Mouse (Mus musculus): ENCODE measurements at regions not wholly inside any gene's neighbourhood (a gene's known extent, or its start where the extent isn't known, plus 50 kb on each side); places are given as distances from the start of the nearest gene placed in this dataset.

GRCm38 (mm10) chr8:26282156-26282935 is 163.0 kb downstream of the Gm45692 start:
- 79% methylated on average over 11 of the region's 11 CpGs for WGBS
- no peak for TF ChIP-seq CTCF (IDR thresholded peaks at IDR 0.05; ENCODE audit: low read depth)

GRCm38 (mm10) chr8:26283957-26284356 is 164.6 kb downstream of the Gm45692 start:
- Histone ChIP-seq H3K4me1 (ENCODE audit: insufficient read depth) (no peaks in the 10 kb centered on the region; the same call in 1 of the 2 replicates), H3K36me3 (ENCODE audit: insufficient read depth) (no peaks in the 10 kb centered on the region), H3K4me2 (ENCODE audit: low read depth) (no peak overlapping the region), H3K4me3 (ENCODE audit: low read depth, low read length) (no peak overlapping the region), H3K9me3 (ENCODE audit: low read length) (no peaks in the 10 kb centered on the region), H3K27me3 (ENCODE audit: insufficient read depth, low read length) (no peaks in the 10 kb centered on the region; the same call in 1 of the 2 replicates), H3K27ac (ENCODE audit: low read depth, low read length) (no peak overlapping the region), H3K9ac (no peak overlapping the region)
- DNase-seq (no peak), ATAC-seq (no peak)
- 60% methylated on average over 2 of the region's 2 CpGs for WGBS
- TF ChIP-seq CTCF (IDR thresholded peaks at IDR 0.05; ENCODE audit: low read depth), result no peak

More at GRCm38 (mm10) chr8:26282156-26282935, 163.0 kb downstream of the Gm45692 start:
- DNase-seq, result no peak
- Histone ChIP-seq H3K9ac (no peak overlapping the region), H3K27ac (ENCODE audit: low read depth, low read length) (no peak overlapping the region), H3K27me3 (ENCODE audit: insufficient read depth, low read length) (no peaks in the 10 kb centered on the region; the same call in 1 of the 2 replicates), H3K36me3 (ENCODE audit: insufficient read depth) (no peaks in the 10 kb centered on the region), H3K4me3 (ENCODE audit: low read depth, low read length) (no peak overlapping the region), H3K9me3 (ENCODE audit: low read length) (no peaks in the 10 kb centered on the region), H3K4me2 (ENCODE audit: low read depth) (no peak overlapping the region), H3K4me1 (ENCODE audit: insufficient read depth) (no peaks in the 10 kb centered on the region)
- no peak for ATAC-seq

GRCm38 (mm10) chr8:26287665-26288064 is 168.3 kb downstream of the Gm45692 start:
- no peak for DNase-seq
- WGBS, result 37% methylated on average over 6 of the region's 6 CpGs
- H3K4me3 ChIP-seq (ENCODE audit: low read depth, low read length), result no peak overlapping the region
- no peaks in the 10 kb centered on the region for H3K36me3 ChIP-seq (ENCODE audit: insufficient read depth)
- no peak overlapping the region for H3K9ac ChIP-seq
- H3K9me3 ChIP-seq (ENCODE audit: low read length), result no peaks in the 10 kb centered on the region
- no peak for ATAC-seq
- no peak overlapping the region for H3K27ac ChIP-seq (ENCODE audit: low read depth, low read length)
- no peak for TF ChIP-seq CTCF (IDR thresholded peaks at IDR 0.05; ENCODE audit: low read depth)
- no peak overlapping the region for H3K4me2 ChIP-seq (ENCODE audit: low read depth)
- H3K4me1 ChIP-seq (ENCODE audit: insufficient read depth), result no peaks in the 10 kb centered on the region; the same call in 1 of the 2 replicates
- H3K27me3 ChIP-seq (ENCODE audit: insufficient read depth, low read length), result no peaks in the 10 kb centered on the region; the same call in 1 of the 2 replicates

GRCm38 (mm10) chr8:26288163-26288562 is 168.8 kb downstream of the Gm45692 start:
- no peak overlapping the region for H3K27ac ChIP-seq (ENCODE audit: low read depth, low read length)
- DNase-seq (no peak), ATAC-seq (no peak)
- H3K9ac ChIP-seq, result no peak overlapping the region
- H3K4me1 ChIP-seq (ENCODE audit: insufficient read depth), result no peaks in the 10 kb centered on the region; the same call in 1 of the 2 replicates
- WGBS, result 68% methylated on average over 4 of the region's 4 CpGs
- no peak for TF ChIP-seq CTCF (IDR thresholded peaks at IDR 0.05; ENCODE audit: low read depth)
- no peaks in the 10 kb centered on the region for H3K36me3 ChIP-seq (ENCODE audit: insufficient read depth)
- no peak overlapping the region for H3K4me2 ChIP-seq (ENCODE audit: low read depth)
- H3K4me3 ChIP-seq (ENCODE audit: low read depth, low read length), result no peak overlapping the region
- H3K9me3 ChIP-seq (ENCODE audit: low read length), result no peaks in the 10 kb centered on the region
- no peaks in the 10 kb centered on the region for H3K27me3 ChIP-seq (ENCODE audit: insufficient read depth, low read length)

GRCm38 (mm10) chr8:26298066-26298804 is 178.9 kb downstream of the Gm45692 start:
- 72% methylated on average over 10 of the region's 10 CpGs for WGBS

GRCm38 (mm10) chr8:26300246-26300645 is 180.9 kb downstream of the Gm45692 start:
- no peak overlapping the region for H3K9ac ChIP-seq
- no peaks in the 10 kb centered on the region for H3K4me1 ChIP-seq (ENCODE audit: insufficient read depth)
- no peak for ATAC-seq
- no peak overlapping the region for H3K27ac ChIP-seq (ENCODE audit: low read depth, low read length)
- 25% methylated on average over 6 of the region's 6 CpGs for WGBS
- H3K4me3 ChIP-seq (ENCODE audit: low read depth, low read length), result no peak overlapping the region
- no peaks in the 10 kb centered on the region for H3K27me3 ChIP-seq (ENCODE audit: insufficient read depth, low read length)
- no peak for DNase-seq
- no peaks in the 10 kb centered on the region for H3K9me3 ChIP-seq (ENCODE audit: low read length)
- no peak overlapping the region for H3K4me2 ChIP-seq (ENCODE audit: low read depth)
- no peak for TF ChIP-seq CTCF (IDR thresholded peaks at IDR 0.05; ENCODE audit: low read depth)
- H3K36me3 ChIP-seq (ENCODE audit: insufficient read depth), result no peaks in the 10 kb centered on the region

More at GRCm38 (mm10) chr8:26298066-26298804, 178.9 kb downstream of the Gm45692 start:
- Histone ChIP-seq H3K9ac (no peak overlapping the region), H3K27me3 (ENCODE audit: insufficient read depth, low read length) (no peaks in the 10 kb centered on the region), H3K36me3 (ENCODE audit: insufficient read depth) (no peaks in the 10 kb centered on the region), H3K4me2 (ENCODE audit: low read depth) (no peak overlapping the region), H3K27ac (ENCODE audit: low read depth, low read length) (no peak overlapping the region), H3K4me3 (ENCODE audit: low read depth, low read length) (no peak overlapping the region), H3K4me1 (ENCODE audit: insufficient read depth) (no peaks in the 10 kb centered on the region), H3K9me3 (ENCODE audit: low read length) (no peaks in the 10 kb centered on the region)
- DNase-seq (no peak), ATAC-seq (no peak)
- TF ChIP-seq CTCF (IDR thresholded peaks at IDR 0.05; ENCODE audit: low read depth), result no peak

- WGBS, result 90% methylated on average over 4 of the region's 4 CpGs
- no peak for TF ChIP-seq CTCF (IDR thresholded peaks at IDR 0.05; ENCODE audit: low read depth)
- no peak overlapping the region for H3K4me3 ChIP-seq (ENCODE audit: low read depth, low read length)
- DNase-seq (no peak), ATAC-seq (no peak)
- no peak overlapping the region for H3K9ac ChIP-seq
- H3K36me3 ChIP-seq (ENCODE audit: insufficient read depth), result no peaks in the 10 kb centered on the region
- H3K27ac ChIP-seq (ENCODE audit: low read depth, low read length), result no peak overlapping the region
- no peaks in the 10 kb centered on the region for H3K4me1 ChIP-seq (ENCODE audit: insufficient read depth)
- H3K9me3 ChIP-seq (ENCODE audit: low read length), result no peaks in the 10 kb centered on the region
- H3K4me2 ChIP-seq (ENCODE audit: low read depth), result no peak overlapping the region
- H3K27me3 ChIP-seq (ENCODE audit: insufficient read depth, low read length), result no peaks in the 10 kb centered on the region
Measured at GRCm38 (mm10) chr8:26301961-26302360, 182.6 kb downstream of the Gm45692 start.
